Mouse (Mus musculus) lung, postnatal 36 days (tissue): ENCODE measurements around the gene Golm1.

Experiments
- DNase-seq: peaks from one replicate; pipeline ENCODE4 v3.0.0; 2022; ENCODE audit warnings: mixed read lengths

Gene Golm1

DNA sequence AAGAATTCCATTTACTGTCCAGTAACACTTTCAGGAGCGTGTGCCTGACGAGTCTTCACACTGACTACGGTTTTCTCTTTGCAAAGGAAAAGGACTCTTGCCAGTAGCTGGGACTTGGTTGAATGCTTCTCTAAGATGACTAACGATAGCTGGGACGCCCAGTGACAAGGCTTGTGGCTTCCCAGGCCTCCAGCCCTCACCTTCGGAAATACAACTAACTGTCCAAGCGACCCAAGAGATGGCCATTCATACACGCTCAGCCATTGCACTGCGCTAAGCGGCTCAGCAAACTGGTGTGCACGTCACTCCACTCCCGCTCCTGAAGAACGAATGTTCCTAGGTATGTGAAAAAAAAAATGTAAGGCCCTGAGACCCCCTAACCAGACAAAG lies 855 bp downstream of the Golm1 start:
- DNase-seq, result peak; percentile 23

GRCm38 (mm10) chr13:59674215-59674614 lies 1.4 kb downstream of the Golm1 start:
- no peak for DNase-seq

- no peak for DNase-seq
These were observed 2.0 kb downstream of the Golm1 start for GRCm38 (mm10) chr13:59673597-59673996.

DNA sequence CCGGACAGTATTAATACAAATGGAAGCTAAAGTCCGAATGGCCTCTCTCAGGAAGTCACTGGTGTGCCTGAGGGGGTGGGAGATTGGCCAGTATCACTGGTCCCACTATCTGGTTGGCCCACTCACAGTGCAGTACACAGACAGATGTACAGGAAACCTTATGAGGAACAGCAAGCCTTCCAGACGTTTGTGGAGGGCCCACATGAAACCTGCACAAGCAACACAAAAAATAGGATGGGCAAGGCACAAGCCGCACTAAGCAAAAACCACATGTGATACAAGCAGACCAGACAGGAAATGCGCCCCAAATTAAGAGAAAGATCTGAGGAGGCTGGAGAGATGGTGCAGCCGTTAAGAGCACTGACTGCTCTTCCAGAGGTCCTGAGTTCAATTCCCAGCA lies 3.4 kb downstream of the Golm1 start:
- no peak for DNase-seq

DNA sequence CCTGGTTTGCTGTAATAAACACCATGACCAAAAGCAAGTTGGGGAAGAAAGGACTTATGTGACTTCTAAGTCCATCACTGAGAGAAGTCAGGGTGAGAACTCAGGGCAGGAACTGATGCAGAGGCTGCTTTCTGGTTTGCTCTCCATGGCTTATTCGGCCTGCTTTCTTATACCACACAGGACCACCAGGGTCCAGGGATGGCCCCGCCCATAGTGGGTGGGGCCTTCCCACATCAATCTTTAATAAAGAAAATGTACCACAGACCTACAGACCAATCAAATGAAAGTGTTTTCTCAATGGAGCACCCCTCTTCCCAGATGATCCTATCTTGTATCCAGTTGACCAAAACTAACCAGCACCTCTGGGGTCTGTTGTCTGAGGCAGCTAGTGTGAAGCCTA lies 4.1 kb downstream of the Golm1 start:
- no peak for DNase-seq

DNA sequence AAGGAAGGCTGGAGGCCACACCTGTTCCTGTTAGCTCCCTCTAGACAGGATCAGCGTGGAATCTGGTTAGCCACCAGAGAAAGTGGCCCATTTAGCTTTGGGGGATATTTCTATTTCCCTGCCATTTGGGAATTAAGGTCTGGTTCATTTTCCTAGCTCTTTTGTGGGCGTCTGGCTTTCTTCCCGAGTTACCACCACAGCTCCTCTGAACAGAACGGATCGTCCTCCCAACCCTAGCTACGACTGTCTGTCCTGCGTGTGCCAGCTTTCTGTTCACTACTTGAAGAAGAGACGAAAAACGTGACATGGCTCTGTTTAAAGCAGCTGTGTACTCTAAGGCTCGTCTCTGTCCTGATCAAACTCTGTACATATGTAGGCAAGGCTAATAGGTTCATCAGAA lies 5.7 kb downstream of the Golm1 start:
- no peak for DNase-seq

DNA sequence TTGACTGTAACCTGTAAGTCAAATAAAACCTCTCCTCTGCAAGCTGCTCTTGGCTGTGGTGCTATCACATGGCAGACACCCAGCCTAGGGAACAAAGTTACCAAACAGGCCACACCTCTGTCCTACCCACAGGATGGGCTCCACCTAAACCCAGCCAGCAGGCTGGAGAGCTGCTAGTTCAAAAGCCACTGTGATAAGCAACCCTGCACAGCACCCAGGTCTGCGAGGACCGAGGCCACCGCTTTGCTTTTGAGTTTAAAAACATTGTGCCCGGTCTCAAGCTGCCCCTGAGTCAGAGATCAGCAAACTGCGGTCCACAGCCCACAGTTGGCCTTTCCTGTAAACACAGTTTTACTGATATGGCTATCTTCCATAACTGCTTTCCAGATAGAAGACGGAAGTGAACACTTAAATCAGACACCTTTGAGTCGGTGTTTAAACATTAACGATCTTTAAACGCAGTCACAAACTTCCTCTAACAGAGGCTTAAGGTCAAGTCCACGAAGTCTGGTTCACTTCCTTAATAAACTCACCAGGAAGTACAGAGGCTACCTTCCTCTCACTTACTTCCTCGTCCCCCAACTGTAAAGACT lies 7.0 kb downstream of the Golm1 start:
- peak; percentile 86 for DNase-seq

DNA sequence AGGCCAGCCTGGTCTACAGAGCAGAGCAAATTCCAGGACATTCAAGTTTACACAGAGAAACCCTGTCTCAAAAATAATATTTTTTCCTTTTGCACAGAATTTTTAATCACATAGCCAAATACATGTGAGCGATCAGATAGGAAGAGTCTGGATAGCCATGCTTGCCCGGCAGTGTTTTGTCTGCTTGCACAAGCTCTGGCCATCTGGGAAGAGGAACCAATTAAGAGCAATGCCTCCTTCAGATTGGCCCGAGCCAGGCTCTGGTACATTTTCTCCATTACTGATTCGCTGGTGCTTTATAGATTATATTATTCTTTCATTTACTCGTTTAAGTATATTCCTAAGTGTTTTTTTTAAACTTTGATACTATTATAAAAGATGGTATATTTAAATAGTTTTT lies 7.8 kb downstream of the Golm1 start:
- DNase-seq, result no peak

DNA sequence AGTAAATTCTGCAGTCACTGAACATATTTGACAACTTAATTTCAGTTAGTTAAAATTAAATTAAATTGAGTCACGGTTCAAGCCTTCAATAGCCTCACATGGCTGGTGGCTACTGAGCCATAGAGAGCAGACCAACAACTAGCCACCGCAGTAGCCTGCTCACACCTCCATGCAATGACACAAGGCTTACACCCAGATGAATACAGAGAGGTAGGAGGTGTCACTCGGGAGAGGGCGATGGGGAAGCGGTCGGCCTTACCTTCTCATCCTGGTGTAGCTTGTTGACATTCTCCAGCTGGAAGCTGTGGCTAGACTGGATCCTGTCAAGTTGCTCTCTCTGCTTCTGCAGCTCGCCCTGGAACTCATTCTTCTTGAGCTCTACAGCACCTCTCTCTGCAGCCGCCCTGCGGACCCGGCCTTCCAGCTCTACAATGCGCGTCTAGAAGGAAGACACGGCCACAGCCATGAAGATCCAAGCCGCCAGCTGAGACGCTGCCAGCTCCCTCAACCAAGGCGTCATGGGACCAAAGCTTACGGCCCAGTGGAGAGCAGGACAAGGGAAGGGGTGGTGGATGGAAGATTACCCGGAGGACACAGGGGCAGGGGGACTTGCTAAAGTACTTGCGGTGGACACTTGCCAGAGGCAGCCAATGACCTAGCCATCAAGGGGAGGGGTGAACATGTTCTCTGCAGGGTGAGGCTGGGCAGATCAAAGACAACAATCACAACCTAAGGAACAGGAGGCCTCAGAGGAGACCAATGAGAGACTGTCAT lies 11.5 kb downstream of the Golm1 start:
- no peak for DNase-seq

GRCm38 (mm10) chr13:59661966-59662365 lies 13.6 kb downstream of the Golm1 start:
- DNase-seq, result no peak

DNA sequence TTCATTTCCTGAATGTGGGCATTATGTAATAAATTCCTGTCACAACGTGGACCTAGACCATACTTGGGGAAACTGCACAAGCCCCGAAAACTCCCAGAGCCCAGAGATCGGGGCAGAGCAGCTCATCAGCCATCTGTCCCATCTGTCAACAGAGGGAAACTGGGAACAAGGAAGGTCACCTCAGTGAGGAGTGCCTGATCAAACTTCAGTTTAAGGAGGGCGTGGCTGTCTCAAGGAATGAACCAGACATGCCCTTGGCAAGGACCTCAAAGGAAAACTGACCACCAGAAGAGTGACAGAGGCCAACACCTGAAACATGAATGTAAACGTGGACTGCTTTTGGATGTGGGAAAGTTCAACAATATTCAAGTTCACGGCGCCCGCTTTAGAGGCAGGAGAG lies 14.2 kb downstream of the Golm1 start:
- no peak for DNase-seq

DNA sequence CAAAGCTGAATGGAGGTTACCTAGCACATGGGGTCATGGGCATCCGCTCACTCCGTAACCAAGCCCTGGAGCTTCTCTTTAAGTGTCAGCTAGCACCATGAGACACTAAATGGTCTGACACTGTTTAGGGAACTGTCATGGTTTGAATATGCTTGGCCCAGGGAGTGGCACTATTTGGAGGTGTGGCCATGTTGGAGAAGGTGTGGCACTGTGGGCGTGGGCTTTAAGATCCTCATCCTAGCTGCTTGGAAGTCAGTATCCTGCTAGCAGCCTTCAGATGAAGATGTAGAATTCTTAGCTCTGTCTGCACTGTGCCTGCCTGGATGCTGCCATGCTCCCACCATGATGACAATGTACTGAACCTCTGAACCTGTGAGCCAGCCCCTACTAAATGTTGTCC lies 15.2 kb downstream of the Golm1 start:
- DNase-seq, result no peak

DNA sequence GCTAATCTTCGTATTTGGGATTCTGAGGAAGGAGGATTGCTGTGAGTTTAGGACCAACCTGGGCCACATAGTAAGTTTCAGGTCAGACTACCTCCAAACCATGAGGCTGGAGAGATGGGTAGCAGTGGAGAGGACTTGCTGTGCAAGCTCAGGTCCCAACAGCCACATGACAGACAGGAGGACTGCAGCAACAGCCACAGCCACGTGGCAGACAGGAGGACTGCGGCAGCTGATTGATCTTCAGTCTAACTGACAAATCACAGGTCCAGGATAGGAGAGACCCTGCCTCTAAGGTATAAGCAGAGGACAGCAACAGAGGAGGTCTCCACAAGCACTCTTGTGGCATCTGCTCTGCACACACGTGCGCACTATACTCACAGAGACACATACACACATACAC lies 17.8 kb downstream of the Golm1 start:
- no peak for DNase-seq

DNA sequence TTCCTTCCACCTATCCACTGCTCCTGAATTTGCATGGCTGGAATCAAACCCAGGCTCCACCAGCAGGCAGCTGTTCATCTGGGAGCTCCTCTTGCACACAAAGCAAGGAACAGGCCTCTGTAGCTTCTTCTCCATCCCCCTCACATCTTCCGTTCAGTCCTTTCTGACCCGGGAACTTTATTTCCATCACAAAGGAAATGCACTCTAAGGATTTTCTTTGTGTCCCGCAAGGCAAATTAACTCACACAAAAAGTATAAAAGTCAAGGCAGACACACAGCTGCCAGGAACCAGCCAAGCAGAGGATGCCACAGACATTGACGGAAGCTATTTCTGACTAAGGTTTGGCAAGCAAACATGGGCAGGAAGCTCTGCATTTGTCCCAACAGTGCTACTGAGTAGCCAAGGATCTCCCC lies 18.6 kb downstream of the Golm1 start:
- peak; percentile 50 for DNase-seq

DNA sequence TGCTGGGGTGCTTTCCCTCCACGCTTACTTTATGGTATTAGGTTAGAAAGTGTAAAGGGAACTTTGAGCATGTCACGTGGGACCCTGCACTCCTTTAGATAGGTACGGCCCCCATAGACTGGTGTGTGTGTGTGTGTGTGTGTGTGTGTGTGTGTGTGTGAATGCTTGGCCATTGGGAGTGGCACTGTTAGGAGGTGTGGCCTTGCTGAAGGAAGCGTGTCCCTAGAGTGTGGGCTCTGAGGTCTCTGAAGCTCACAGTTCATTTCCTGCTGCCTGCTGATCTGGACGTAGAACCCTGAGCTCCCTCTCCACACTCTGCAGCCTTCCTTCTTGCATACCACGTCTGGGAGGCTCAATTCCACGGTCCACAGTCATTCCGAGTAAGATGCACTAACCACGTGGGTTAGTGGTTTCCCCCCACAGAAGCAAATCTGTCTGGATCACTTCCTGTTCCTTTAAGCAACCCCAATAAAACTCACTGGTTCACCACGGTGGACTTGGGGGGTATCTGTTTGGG lies 19.2 kb downstream of the Golm1 start:
- DNase-seq, result peak; percentile 53

- DNase-seq, result no peak
These were observed 19.8 kb downstream of the Golm1 start for GRCm38 (mm10) chr13:59655718-59656315.

DNA sequence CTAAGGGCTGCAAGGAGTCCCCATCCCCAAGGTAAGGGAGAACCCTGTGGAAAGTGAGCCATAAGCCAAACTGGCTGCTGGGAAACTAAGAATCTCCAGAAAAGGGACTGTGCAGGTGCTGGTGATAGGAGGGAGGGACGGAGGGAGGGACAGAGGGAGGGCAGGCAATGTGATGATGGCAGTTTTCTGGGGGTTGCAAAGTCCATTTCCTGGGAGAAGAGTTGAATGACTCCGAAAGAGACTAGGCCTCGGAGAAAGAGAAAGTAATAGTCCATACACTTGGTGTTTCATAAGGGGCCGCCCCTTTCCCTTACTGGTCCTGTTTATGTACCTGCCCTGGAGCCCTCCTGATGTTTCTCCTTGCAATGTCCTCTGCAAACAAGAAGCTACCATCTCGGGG lies 21.1 kb downstream of the Golm1 start:
- DNase-seq, result no peak

DNA sequence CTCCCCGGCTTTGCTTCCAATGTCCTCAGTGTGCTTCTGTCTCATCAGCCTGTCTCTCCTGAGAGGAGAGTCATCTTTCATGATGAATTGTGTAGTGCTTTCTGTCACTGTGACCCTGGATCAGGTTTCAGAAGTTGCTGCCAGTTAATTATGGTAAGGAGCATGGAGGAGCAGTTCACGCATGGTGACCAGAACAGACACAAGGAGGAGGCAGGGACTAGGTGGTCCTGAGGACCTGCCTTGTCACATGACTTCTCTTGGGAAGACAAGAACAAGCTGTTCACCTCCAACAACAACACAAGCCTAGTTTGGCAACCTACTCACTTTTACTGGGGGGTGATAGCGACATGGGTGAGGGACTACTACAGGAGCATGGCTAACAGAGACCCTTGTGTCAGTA lies 22.5 kb downstream of the Golm1 start:
- DNase-seq, result no peak

DNA sequence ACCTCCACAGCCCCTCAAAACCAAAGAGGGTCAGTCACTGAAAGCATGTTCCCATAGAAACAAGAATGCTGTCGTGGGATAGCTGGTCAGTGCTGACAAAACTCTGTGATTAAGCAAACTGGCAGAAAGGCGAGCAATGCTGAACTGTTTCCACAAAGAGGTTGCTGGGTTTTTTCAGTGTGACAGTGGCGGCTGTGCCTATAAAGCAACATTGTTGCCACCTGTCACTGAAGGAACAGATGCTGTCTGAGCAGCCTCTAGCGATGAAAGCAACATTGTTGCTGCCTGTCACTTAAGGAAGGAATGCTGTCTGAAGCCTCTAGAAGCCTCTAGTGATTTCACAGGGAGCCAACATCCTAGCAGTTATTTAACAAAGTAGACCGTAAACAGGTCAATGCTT lies 23.0 kb downstream of the Golm1 start:
- no peak for DNase-seq

DNA sequence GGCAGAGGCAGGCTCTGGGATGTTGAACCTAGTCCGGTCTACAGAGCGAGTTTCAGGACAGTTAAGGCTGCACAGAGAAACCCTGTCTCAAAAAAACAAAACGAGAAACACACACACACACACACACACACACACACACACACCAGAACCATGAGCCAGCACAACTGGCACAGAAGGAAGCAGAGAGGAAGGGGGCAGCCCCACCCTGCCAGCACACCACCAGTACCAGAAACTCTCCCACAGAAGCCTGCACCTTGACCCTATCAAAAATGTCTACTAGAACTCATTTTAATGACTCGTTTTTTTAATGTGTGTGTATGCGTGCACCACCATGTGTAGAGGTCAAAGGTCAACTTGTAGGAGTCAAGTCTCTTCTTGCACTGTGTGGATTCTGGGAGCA lies 25.8 kb downstream of the Golm1 start:
- DNase-seq, result no peak

DNA sequence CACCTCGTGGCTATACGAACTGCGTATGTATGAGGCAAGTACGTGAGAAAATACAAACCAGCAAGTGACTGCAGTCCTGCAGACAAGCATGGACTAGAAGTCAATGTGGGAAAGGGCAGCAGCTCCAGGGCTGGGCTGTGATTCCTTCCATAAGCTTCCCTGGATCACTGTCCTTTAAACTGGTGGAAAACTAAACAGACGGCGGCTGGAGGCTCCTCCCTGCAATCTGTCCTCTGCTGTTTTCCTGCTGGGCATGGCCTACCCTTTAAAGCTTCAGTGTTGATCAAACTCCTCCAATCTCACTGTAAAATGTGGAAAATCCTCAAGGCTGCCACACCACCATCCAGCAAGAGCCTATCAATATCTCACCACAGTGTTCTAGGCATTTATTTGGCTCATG lies 27.0 kb downstream of the Golm1 start:
- no peak for DNase-seq

DNA sequence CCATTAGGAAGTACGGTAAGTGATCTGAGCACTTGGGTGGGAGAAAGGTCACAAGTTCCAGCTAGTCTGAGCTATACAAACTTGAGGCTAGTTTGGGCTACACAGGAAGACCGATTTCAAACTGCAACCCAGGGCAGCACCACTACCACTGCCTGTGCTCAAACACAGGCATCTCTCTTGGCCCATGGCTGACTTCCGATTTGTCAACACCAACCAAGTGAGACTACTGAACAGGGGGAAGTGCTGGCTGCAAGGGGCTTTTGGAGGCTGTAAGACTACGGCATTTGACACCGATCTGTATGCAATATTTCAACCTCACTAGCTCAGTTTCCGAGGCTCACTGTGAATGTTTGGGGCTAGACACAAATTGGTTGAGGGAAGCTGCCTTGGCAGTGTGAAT lies 28.1 kb downstream of the Golm1 start:
- no peak for DNase-seq

DNA sequence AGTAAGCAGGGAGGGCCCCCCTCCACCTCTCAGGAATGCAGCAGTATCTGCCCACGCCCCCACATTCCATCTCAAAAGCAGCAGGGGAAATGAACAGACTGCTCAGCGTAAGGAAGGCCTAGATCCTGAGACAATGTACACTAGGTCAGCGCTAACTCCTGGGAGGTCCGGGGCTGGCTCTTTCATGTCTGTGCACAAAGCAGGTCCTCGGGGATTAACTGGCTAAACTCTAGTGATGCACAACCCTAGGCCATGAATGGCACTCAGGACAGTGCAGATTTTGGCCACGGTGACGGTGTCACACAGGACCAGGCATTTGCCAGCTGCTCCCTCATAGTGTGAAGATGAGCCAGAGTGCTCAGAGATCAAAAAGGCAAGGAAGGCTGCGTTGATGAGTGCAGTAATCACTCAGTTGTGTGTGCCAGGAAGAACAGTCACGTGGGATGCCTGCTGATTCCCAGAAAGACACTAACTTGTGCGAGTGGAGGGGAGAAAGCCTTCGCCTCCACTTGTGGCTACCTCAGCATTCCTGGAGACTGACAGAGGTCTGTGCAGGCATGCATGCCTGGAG lies 28.9 kb downstream of the Golm1 start:
- no peak for DNase-seq

GRCm38 (mm10) chr13:59645491-59645890 lies 30.1 kb downstream of the Golm1 start:
- no peak for DNase-seq
